Mouse (Mus musculus) brain, adult 10 weeks (tissue): ENCODE results near the gene A030014E15Rik. TPM values are rescaled to one million over a fixed set of nuclear protein-coding genes. Genes with fewer than 3 reads are reported as not detected.

Experiments
- polyA plus RNA-seq: library from polyadenylated mRNA; stranded (reverse); fragments of 350-450 nt; fragmentation: Illumina TruSeq; extraction: RNeasy Lipid Tissue Mini Kit (QIAGEN cat#74804); gene quantifications from one replicate; pipeline ENCODE4 v1.2.3, GENCODE M21; 2015; ENCODE audit warnings: low read depth, low replicate concordance

The A030014E15Rik gene
- not detected for polyA plus RNA-seq

GRCm38 (mm10) chr1:82924650-82925049 is at the start of gene A030014E15Rik:
A030014E15Rik (plus strand) TSS chr1:82924917.

GRCm38 (mm10) chr1:82913025-82913424 is 11.7 kb upstream of the A030014E15Rik start, which contains the start of gene A030005L19Rik:
A030005L19Rik (plus strand) TSS chr1:82913325.

GRCm38 (mm10) chr1:82931326-82931725 is 6.6 kb downstream of the A030014E15Rik start, which contains the start of gene Gm6217:
Gm6217 (minus strand) TSS chr1:82931399.

GRCm38 (mm10) chr1:82943295-82943694 is 18.6 kb downstream of the A030014E15Rik start, which contains the start of gene A030003K21Rik:
A030003K21Rik (minus strand) TSS chr1:82943388.

GRCm38 (mm10) chr1:82955913-82956312 is 31.2 kb downstream of the A030014E15Rik start, which contains the start of gene Gm7544:
Gm7544 (minus strand) TSS chr1:82956013.

GRCm38 (mm10) chr1:82959870-82960385 is 35.2 kb downstream of the A030014E15Rik start, which contains the start of gene Gm47955:
Gm47955 (plus strand) TSS chr1:82960286.

Other genes with a start within 250 kb of the A030014E15Rik start
- 446 TPM for gene Mff, start 200.0 kb upstream of the A030014E15Rik start, polyA plus RNA-seq
- gene Tm4sf20, start 156.5 kb upstream of the A030014E15Rik start, polyA plus RNA-seq, result not detected
- not detected for gene Gm47791, start 153.7 kb upstream of the A030014E15Rik start, polyA plus RNA-seq
- gene Agfg1, start 85.4 kb upstream of the A030014E15Rik start, polyA plus RNA-seq, result 54.0 TPM
- not detected for gene A030005L19Rik, start 11.6 kb upstream of the A030014E15Rik start, polyA plus RNA-seq
- not detected for gene Gm6217, start 6.5 kb downstream of the A030014E15Rik start, polyA plus RNA-seq
- not detected for gene A030003K21Rik, start 18.5 kb downstream of the A030014E15Rik start, polyA plus RNA-seq
- gene Gm7544, start 31.1 kb downstream of the A030014E15Rik start, polyA plus RNA-seq, result not detected
- gene Gm47955, start 35.4 kb downstream of the A030014E15Rik start, polyA plus RNA-seq, result not detected
- not detected for gene Gm47959, start 75.6 kb downstream of the A030014E15Rik start, polyA plus RNA-seq
- gene Slc19a3, start 113.5 kb downstream of the A030014E15Rik start, polyA plus RNA-seq, result 3.9 TPM
- not detected for gene Krtap28-10, start 117.6 kb downstream of the A030014E15Rik start, polyA plus RNA-seq
- not detected for gene Gm47969, start 120.0 kb downstream of the A030014E15Rik start, polyA plus RNA-seq
- not detected for gene A030005K14Rik, start 134.5 kb downstream of the A030014E15Rik start, polyA plus RNA-seq
- gene Krtap28-13, start 136.0 kb downstream of the A030014E15Rik start, polyA plus RNA-seq, result not detected
- gene Ccl20, start 191.8 kb downstream of the A030014E15Rik start, polyA plus RNA-seq, result not detected
- gene Daw1, start 234.8 kb downstream of the A030014E15Rik start, polyA plus RNA-seq, result 1.00 TPM